Mouse (Mus musculus): Measurements from ENCODE around the gene Rbx1. TPM values are rescaled to one million over a fixed set of nuclear protein-coding genes. Genes with fewer than 3 reads are reported as not detected.

The Rbx1 gene
- polyA plus RNA-seq, 1 experiment: 191 TPM

GRCm38 (mm10) chr15:81425311-81425710, 40.8 kb upstream of the Rbx1 start:
- Histone ChIP-seq H3K4me3 (ENCODE audit: low read depth, low read length) (no peak overlapping the region), H3K9me3 (replicated peaks; ENCODE audit: control insufficient read depth, insufficient read depth, low read length, poor library complexity, severe bottlenecking) (no peaks in the 10 kb centered on the region), H3K36me3 (ENCODE audit: control insufficient read depth, insufficient read depth, low read length, poor library complexity, severe bottlenecking) (peaks cover 9% of the 10 kb centered on the region; the same call in 1 of the 2 replicates), H3K4me1 (ENCODE audit: control insufficient read depth, insufficient read depth, low read length) (peaks cover 3% of the 10 kb centered on the region), H3K27me3 (ENCODE audit: control insufficient read depth, insufficient read depth, low read length, poor library complexity, severe bottlenecking) (no peaks in the 10 kb centered on the region), H3K27ac (ENCODE audit: insufficient read depth, low read length) (no peak overlapping the region), H3K9ac (ENCODE audit: low read depth, poor library complexity, severe bottlenecking) (no peak overlapping the region)
- no peak for TF ChIP-seq EP300 (IDR thresholded peaks at IDR 0.05; ENCODE audit: insufficient read depth, low read depth, low read length)
- no peak for TF ChIP-seq POLR2A (IDR thresholded peaks at IDR 0.05; ENCODE audit: insufficient read depth, low read length)
- TF ChIP-seq CTCF (IDR thresholded peaks at IDR 0.05; ENCODE audit: low read depth, low read length): no peak

- H3K9ac ChIP-seq (ENCODE audit: low read depth, poor library complexity, severe bottlenecking): no peak overlapping the region
- no peak overlapping the region for H3K27ac ChIP-seq (ENCODE audit: insufficient read depth, low read length)
- H3K4me3 ChIP-seq (ENCODE audit: low read depth, low read length): no peak overlapping the region
- no peaks in the 10 kb centered on the region for H3K9me3 ChIP-seq (replicated peaks; ENCODE audit: control insufficient read depth, insufficient read depth, low read length, poor library complexity, severe bottlenecking)
- no peak for TF ChIP-seq EP300 (IDR thresholded peaks at IDR 0.05; ENCODE audit: insufficient read depth, low read depth, low read length)
- TF ChIP-seq POLR2A (IDR thresholded peaks at IDR 0.05; ENCODE audit: insufficient read depth, low read length): no peak
- TF ChIP-seq CTCF (IDR thresholded peaks at IDR 0.05; ENCODE audit: low read depth, low read length): no peak
- no peaks in the 10 kb centered on the region for H3K27me3 ChIP-seq (ENCODE audit: control insufficient read depth, insufficient read depth, low read length, poor library complexity, severe bottlenecking)
- H3K36me3 ChIP-seq (ENCODE audit: control insufficient read depth, insufficient read depth, low read length, poor library complexity, severe bottlenecking): peaks cover 15% of the 10 kb centered on the region
- H3K4me1 ChIP-seq (ENCODE audit: control insufficient read depth, insufficient read depth, low read length): peaks cover 3% of the 10 kb centered on the region
Observed at GRCm38 (mm10) chr15:81427947-81428346, 38.1 kb upstream of the Rbx1 start.

- no peaks in the 10 kb centered on the region for H3K27me3 ChIP-seq (ENCODE audit: control insufficient read depth, insufficient read depth, low read length, poor library complexity, severe bottlenecking)
- no peak overlapping the region for H3K4me3 ChIP-seq (ENCODE audit: low read depth, low read length)
- H3K4me1 ChIP-seq (ENCODE audit: control insufficient read depth, insufficient read depth, low read length): no peaks in the 10 kb centered on the region
- H3K27ac ChIP-seq (ENCODE audit: insufficient read depth, low read length): no peak overlapping the region
- no peak overlapping the region for H3K9ac ChIP-seq (ENCODE audit: low read depth, poor library complexity, severe bottlenecking)
- no peaks in the 10 kb centered on the region for H3K9me3 ChIP-seq (replicated peaks; ENCODE audit: control insufficient read depth, insufficient read depth, low read length, poor library complexity, severe bottlenecking)
- TF ChIP-seq POLR2A (IDR thresholded peaks at IDR 0.05; ENCODE audit: insufficient read depth, low read length) (no peak), EP300 (IDR thresholded peaks at IDR 0.05; ENCODE audit: insufficient read depth, low read depth, low read length) (no peak), CTCF (IDR thresholded peaks at IDR 0.05; ENCODE audit: low read depth, low read length) (no peak)
- H3K36me3 ChIP-seq (ENCODE audit: control insufficient read depth, insufficient read depth, low read length, poor library complexity, severe bottlenecking): peaks cover 18% of the 10 kb centered on the region
Observed at GRCm38 (mm10) chr15:81431195-81431594, 34.9 kb upstream of the Rbx1 start.

GRCm38 (mm10) chr15:81438345-81438744, 27.8 kb upstream of the Rbx1 start:
- no peaks in the 10 kb centered on the region for H3K9me3 ChIP-seq (replicated peaks; ENCODE audit: control insufficient read depth, insufficient read depth, low read length, poor library complexity, severe bottlenecking)
- H3K4me1 ChIP-seq (ENCODE audit: control insufficient read depth, insufficient read depth, low read length): no peaks in the 10 kb centered on the region
- no peaks in the 10 kb centered on the region for H3K27me3 ChIP-seq (ENCODE audit: control insufficient read depth, insufficient read depth, low read length, poor library complexity, severe bottlenecking)
- peaks cover 5% of the 10 kb centered on the region; the same call in 1 of the 2 replicates for H3K36me3 ChIP-seq (ENCODE audit: control insufficient read depth, insufficient read depth, low read length, poor library complexity, severe bottlenecking)
- no peak overlapping the region for H3K27ac ChIP-seq (ENCODE audit: insufficient read depth, low read length)
- no peak overlapping the region for H3K9ac ChIP-seq (ENCODE audit: low read depth, poor library complexity, severe bottlenecking)
- H3K4me3 ChIP-seq (ENCODE audit: low read depth, low read length): no peak overlapping the region
- no peak for TF ChIP-seq POLR2A (IDR thresholded peaks at IDR 0.05; ENCODE audit: insufficient read depth, low read length)

- Histone ChIP-seq H3K27me3 (ENCODE audit: control insufficient read depth, insufficient read depth, low read length, poor library complexity, severe bottlenecking) (no peaks in the 10 kb centered on the region), H3K36me3 (ENCODE audit: control insufficient read depth, insufficient read depth, low read length, poor library complexity, severe bottlenecking) (peaks cover 5% of the 10 kb centered on the region; the same call in 1 of the 2 replicates), H3K4me1 (ENCODE audit: control insufficient read depth, insufficient read depth, low read length) (no peaks in the 10 kb centered on the region), H3K9ac (ENCODE audit: low read depth, poor library complexity, severe bottlenecking) (no peak overlapping the region), H3K27ac (ENCODE audit: insufficient read depth, low read length) (no peak overlapping the region), H3K9me3 (replicated peaks; ENCODE audit: control insufficient read depth, insufficient read depth, low read length, poor library complexity, severe bottlenecking) (no peaks in the 10 kb centered on the region), H3K4me3 (ENCODE audit: low read depth, low read length) (no peak overlapping the region)
- no peak for TF ChIP-seq CTCF (IDR thresholded peaks at IDR 0.05; ENCODE audit: low read depth, low read length)
- no peak for TF ChIP-seq POLR2A (IDR thresholded peaks at IDR 0.05; ENCODE audit: insufficient read depth, low read length)
- TF ChIP-seq EP300 (IDR thresholded peaks at IDR 0.05; ENCODE audit: insufficient read depth, low read depth, low read length): no peak
Observed at GRCm38 (mm10) chr15:81439236-81439635, 26.9 kb upstream of the Rbx1 start.

GRCm38 (mm10) chr15:81448463-81448862, 17.6 kb upstream of the Rbx1 start:
- Histone ChIP-seq H3K36me3 (ENCODE audit: control insufficient read depth, insufficient read depth, low read length, poor library complexity, severe bottlenecking) (peaks cover 18% of the 10 kb centered on the region), H3K9me3 (replicated peaks; ENCODE audit: control insufficient read depth, insufficient read depth, low read length, poor library complexity, severe bottlenecking) (no peaks in the 10 kb centered on the region), H3K9ac (ENCODE audit: low read depth, poor library complexity, severe bottlenecking) (no peak overlapping the region), H3K27me3 (ENCODE audit: control insufficient read depth, insufficient read depth, low read length, poor library complexity, severe bottlenecking) (no peaks in the 10 kb centered on the region), H3K4me3 (ENCODE audit: low read depth, low read length) (no peak overlapping the region), H3K27ac (ENCODE audit: insufficient read depth, low read length) (no peak overlapping the region), H3K4me1 (ENCODE audit: control insufficient read depth, insufficient read depth, low read length) (no peaks in the 10 kb centered on the region)
- no peak for TF ChIP-seq POLR2A (IDR thresholded peaks at IDR 0.05; ENCODE audit: insufficient read depth, low read length)
- no peak for TF ChIP-seq CTCF (IDR thresholded peaks at IDR 0.05; ENCODE audit: low read depth, low read length)
- no peak for TF ChIP-seq EP300 (IDR thresholded peaks at IDR 0.05; ENCODE audit: insufficient read depth, low read depth, low read length)

Measured in ES-Bruce4 (cell line).